Mouse (Mus musculus) forelimb bud, embryonic 11.5 days (tissue): ENCODE data around the gene Sult2a6.

Experiments
- DNase-seq: peaks from one replicate; pipeline ENCODE4 v3.0.0-alpha.2; 2012; ENCODE audit warnings: low read depth, low spot score

Sult2a6 gene

GRCm38 (mm10) chr7:14254770-14255169, at the start of gene Sult2a6:
Sult2a6 (minus strand) TSS chr7:14254870.
- no peak for DNase-seq

GRCm38 (mm10) chr7:14215231-14215630, 39.4 kb downstream of the Sult2a6 start:
- DNase-seq: no peak

GRCm38 (mm10) chr7:14203417-14203816, 51.3 kb downstream of the Sult2a6 start:
- no peak for DNase-seq

DNA sequence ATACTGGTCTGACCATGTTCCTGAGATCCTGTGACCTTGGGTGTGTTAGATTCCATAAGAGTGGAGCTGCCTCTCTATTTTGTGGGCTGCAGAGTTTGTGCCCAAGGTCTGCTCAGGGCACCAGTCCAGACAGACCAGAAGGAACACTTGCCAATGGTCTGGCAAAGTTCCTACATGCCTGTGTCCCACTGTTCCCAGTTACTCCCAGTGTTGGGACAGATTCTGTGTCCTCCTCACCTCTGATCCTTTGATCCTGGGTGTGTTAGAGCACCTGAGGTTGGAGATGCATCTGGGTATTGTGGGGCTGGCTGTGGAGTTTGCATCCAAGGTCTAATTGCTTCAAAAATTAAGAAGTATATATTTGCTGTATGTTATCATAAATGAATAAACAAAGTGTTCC, 52.2 kb downstream of the Sult2a6 start:
- no peak for DNase-seq
